Mouse (Mus musculus): Measurements from ENCODE around the gene Tusc2.

GRCm38 (mm10) chr9:107542721-107543120 is 20.3 kb upstream of the Tusc2 start:
- TF ChIP-seq CTCF (conservative IDR thresholded peaks at IDR 0.05; ENCODE audit: low read length) = no peak
- no peak for TF ChIP-seq POU5F1 (IDR thresholded peaks at IDR 0.05; ENCODE audit: borderline replicate concordance, low read length)

Data from E14TG2a.4 (cell line).